Mouse (Mus musculus): ENCODE results near the gene Gm20696. TPM values are rescaled to one million over a fixed set of nuclear protein-coding genes. Genes with fewer than 3 reads are reported as not detected.

Gm20696 gene
- 10 to 100 TPM in 1 of 2 experiments, 1 to 10 TPM in 1; 6.3 to 11.9 TPM for total RNA-seq (2021)

DNA sequence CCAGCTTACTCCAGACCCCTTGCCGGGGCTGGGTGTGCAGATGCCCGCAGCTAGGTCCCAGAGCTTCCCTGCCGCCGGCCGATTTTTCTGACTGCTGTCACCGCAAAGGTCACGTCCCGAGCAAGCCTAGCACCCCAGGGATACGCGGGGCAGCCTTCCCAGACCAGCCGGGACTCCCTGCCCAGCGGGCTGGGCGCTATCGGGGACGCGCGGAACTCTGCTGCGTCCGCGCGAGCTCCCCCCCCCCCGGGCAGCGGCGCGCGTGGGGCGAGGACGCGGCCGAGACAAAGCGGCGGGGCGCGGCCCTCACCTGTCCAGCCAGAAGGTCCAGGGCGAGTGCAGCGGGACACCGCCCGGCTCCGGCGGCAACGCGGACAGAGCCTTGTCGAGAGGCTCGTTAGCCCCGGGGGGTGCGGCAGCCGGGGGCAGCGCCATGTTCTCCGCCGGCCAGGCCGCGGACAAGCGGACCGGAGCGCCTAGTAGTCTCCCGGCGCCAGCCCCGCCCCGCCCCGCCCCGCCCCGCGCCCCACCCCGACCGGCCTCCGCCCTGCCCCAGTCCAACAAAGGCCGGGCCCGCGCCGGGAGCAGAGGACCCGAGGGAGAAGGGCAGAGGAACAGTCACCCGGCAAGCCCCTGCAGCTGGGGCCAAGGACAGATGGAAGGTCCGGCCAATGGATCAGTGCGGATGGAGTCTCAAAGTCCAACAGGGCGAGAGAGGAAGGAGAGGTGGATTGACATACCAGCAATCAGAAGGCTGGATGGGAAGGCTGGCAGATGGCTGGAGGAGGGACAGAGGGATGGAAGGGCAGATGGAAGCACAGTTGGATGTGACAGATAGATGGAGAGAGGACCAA, at the start of gene Gm20696, which contains the start of gene Eif4e3:
TSS of gene Gm20696 (minus strand) at position 480 of the 854 bp plus-strand sequence.
TSS of gene Eif4e3 (minus strand) at position 454 of the 854 bp plus-strand sequence.
- intact Hi-C loops (cut with DNase I) = no loop called here
- peak; percentile 29 to 40 for DNase-seq (ENCODE audit: low spot score in 2 of 2)

GRCm38 (mm10) chr6:99715913-99716312, 49.3 kb upstream of the Gm20696 start:
- intact Hi-C loops (cut with DNase I) = no loop called here
- no peak for DNase-seq (ENCODE audit: low spot score in 2 of 2)

DNA sequence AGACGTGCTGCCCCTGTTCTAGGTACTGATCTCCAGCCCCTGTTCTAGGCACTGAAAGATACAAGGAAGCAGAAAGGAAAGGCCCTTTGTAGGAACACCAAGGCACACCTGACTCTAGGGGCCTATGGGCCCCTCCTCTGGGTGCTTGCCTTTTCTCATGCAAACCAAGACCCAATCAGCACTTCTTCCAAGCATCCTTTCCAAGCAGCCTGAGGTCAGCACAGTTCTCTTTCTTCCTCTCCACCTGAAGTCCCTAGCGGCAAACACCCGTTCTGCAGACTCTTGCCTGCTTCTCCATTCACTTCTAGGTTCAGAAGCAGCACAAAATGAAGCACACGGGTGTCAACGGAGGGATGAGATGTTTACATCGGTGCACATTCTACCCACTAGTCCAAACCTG, 48.6 kb upstream of the Gm20696 start:
- DNase-seq (ENCODE audit: low spot score in 2 of 2) = no peak
- intact Hi-C loops (cut with DNase I) = no loop called here

GRCm38 (mm10) chr6:99713256-99713655, 46.7 kb upstream of the Gm20696 start:
- intact Hi-C loops (cut with DNase I) = no loop called here
- no peak for DNase-seq (ENCODE audit: low spot score in 2 of 2)

DNA sequence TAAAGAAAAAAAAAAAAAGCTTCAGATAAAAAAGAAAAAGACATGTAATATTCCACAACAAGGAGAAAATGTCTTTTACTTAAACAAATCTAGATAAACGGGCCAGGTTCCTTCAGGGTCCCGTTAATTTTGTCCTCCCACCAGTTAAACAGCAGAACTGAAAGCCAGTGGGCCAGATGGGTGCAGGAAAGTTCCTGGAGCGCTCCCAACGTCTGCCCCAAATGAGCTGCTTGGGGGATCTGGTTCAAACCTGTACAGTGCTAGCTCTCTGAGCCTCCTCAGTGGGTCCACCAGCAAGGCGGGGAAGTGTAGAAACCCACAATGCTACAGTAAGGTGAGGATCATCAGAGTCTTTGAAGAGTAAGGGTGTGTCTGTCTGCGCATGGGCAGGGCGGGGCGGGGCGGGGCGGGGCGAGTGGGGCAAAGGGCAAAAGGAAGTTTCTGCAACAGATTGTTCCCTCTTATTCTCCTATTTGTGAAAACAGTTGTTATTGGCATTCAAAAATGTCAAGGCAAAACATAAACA, 45.0 kb upstream of the Gm20696 start:
- no peak for DNase-seq (ENCODE audit: low spot score in 2 of 2)
- intact Hi-C loops (cut with DNase I) = no loop called here

- intact Hi-C loops (cut with DNase I) = no loop called here
- DNase-seq (ENCODE audit: low spot score in 2 of 2) = no peak
Measured at GRCm38 (mm10) chr6:99700484-99700883, 33.9 kb upstream of the Gm20696 start.

- DNase-seq (ENCODE audit: low spot score in 2 of 2) = peak in 1 of 2 experiments; percentile 32
Measured at GRCm38 (mm10) chr6:99692916-99693841, 26.6 kb upstream of the Gm20696 start.

DNA sequence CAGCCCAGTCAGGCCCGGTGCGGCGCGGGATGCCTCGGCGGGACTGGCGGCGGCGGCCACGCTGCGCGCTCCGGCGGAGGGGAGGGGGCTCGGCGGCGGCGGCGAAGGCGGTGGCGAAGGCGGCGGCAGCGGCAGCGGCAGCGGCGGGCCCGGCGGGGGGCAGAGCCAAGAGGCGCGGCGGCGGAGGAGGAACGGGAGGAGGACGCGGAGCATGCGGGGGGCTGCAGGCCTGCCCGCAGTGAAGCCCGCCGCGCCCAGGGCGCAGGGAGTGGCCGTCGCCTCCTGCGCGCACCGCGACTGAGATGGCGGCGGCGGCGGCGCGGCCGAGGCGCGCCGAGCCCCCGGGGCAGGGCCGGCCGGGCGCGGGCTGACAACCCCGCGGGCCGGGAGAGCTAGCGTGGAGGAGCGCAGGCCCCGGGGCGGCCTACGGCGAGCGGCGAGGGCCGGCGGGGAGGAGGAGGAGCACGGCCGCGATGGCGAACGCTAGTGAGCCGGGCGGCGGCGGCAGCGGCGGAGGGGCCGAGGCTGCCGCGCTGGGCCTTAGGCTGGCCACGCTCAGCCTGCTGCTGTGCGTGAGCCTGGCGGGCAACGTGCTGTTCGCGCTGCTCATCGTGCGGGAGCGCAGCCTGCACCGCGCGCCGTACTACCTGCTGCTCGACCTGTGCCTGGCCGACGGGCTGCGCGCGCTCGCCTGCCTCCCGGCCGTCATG, 25.8 kb upstream of the Gm20696 start, which contains the start of gene Gpr27:
TSS of gene Gpr27 (plus strand) at position 474 of the 710 bp plus-strand sequence.
- intact Hi-C loops (cut with DNase I) = no loop called here
- DNase-seq (ENCODE audit: low spot score in 2 of 2) = peak; percentile 60 to 76

More at GRCm38 (mm10) chr6:99692916-99693841, 26.6 kb upstream of the Gm20696 start:
- intact Hi-C loops (cut with DNase I) = no loop called here

DNA sequence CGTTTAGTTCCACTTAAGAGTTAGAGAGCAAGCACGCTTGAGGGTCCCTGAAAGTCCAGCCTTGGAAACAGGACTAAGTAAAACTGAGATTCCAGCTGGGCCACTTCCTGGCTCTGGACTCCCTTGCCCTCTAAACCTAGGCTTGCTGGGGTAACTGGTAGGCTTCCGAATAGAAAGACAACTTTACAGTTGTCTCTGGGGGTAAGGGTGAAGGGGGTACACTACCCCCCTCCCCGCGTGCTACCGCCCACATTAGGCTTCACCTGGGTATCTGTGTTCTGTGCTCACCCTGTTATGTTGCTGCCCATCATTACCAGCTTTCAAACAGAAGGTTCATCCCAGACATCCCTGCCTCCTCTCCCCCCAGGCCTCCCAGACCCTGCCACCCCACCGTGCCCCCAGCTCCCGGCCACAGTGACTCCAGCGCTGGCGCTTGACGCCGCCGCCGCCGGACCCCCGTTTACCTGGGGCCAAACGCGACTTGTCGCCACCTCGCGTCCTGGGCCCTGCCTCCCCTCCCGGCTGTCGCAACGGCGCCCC, 25.1 kb upstream of the Gm20696 start:
- DNase-seq (ENCODE audit: low spot score in 2 of 2) = peak in 1 of 2 experiments; percentile 14
- intact Hi-C loops (cut with DNase I) = no loop called here

- intact Hi-C loops (cut with DNase I) = no loop called here
- no peak for DNase-seq (ENCODE audit: low spot score in 2 of 2)
Measured at GRCm38 (mm10) chr6:99688513-99688912, 21.9 kb upstream of the Gm20696 start.

DNA sequence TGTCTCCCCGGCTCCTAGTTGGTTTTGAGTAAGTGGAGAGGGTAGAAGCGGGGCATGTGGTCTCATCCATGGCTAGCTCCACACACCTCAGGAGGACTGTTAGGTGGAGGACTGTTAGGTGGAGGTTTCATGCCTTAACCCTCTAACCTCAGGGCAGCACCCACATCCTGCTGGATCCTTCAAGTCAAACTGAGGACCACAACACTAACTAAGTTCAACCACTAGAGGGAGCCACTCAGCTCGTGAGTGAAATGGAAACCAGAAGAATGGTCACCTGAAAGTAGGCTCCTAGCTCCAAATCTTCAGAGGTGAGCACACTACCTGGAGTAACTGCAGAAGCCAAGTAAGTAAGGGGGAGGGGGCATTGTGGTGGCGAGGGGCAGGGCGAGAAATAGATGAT, 18.3 kb upstream of the Gm20696 start:
- DNase-seq (ENCODE audit: low spot score in 2 of 2) = no peak
- intact Hi-C loops (cut with DNase I) = no loop called here

GRCm38 (mm10) chr6:99683974-99684373, 17.4 kb upstream of the Gm20696 start:
- DNase-seq (ENCODE audit: low spot score in 2 of 2) = no peak
- intact Hi-C loops (cut with DNase I) = no loop called here

DNA sequence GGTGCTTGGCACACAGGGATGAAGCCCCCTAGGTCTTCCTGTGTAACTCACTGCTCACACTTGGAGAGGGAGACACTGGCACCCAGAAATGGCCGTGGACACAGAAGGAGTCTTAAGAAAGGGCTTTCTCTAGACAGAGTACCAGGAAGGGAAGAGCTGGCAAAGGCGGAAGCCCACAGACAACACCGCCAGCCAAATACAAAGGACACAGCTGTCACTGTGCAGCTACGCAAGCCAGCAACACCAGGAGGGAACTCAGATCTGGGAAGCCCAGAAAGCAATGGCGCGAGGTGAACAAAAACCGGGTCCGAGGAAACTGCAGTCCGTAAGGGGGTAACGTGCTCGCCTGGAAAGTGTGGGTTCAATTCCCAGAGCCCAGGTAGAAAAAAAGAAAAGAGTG, 11.5 kb upstream of the Gm20696 start:
- intact Hi-C loops (cut with DNase I) = no loop called here
- DNase-seq (ENCODE audit: low spot score in 2 of 2) = no peak

DNA sequence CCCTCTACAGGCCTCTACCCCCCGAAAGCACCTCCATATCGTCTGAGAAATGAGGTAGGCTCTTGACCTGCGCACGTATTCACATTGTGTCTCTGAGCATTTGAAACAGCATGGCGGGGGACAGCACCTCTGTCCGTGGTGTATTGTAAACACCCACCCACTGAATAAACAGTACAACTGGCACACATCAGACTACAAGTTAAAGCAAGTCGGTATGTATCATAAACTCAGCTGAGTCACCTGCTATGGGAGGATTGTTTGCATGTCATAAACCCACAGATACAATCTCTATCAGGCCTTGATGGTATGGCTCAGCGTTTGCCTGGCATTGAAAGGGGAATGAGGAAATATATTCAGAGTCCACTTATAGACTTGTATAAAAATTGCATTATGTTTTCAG, 10.7 kb upstream of the Gm20696 start:
- no peak for DNase-seq (ENCODE audit: low spot score in 2 of 2)
- intact Hi-C loops (cut with DNase I) = no loop called here

GRCm38 (mm10) chr6:99674482-99674881, 7.9 kb upstream of the Gm20696 start:
- DNase-seq (ENCODE audit: low spot score in 2 of 2) = no peak
- intact Hi-C loops (cut with DNase I) = no loop called here

DNA sequence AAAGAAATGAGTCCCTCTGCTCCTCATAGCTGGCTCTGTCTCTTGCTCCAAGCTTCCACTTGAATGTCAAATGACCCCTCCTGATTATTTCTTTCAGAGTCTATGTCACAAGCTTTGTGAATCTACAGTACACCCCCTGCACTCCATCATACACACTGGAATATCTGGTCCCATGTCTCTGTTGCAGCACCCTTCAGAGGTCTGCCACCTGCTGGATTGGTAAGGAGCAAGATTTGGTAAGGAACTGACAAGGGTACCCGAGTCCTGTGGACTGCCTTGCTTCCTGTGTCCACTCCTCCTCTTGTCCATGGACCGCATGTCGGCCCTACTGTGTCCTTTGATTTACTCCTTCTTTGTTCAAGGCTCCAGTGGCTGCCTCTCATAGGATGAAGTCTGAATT, 5.2 kb upstream of the Gm20696 start:
- intact Hi-C loops (cut with DNase I) = no loop called here
- DNase-seq (ENCODE audit: low spot score in 2 of 2) = no peak

DNA sequence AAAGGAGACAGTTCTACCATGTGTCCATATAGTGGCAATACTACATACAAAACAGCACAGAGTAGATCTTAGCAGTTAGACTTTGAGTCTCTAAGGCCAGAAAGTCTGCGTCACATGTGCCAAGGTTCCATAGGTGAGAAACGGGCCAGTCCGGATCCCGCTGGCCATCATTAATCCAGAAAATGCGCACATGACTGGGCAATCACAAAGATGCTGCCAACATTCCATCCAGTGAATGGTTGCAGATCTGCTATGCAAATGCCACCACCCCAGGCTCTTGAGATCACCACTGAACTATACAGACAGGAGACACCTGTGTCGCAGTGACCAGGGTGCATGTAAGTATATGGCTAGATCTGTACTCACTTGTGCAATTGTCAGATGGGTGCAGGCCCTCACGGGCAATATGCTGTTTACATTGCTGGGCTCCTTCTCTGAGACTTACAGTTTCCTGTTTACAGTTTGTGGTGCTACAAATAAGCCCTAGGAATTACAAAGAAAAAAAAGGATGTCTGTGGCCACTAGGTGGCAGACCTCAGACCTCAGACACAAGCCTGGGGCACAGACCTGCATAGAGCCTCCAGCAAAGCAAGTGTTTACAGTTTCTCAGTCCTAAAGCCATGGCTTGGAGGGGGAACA, 4.0 kb upstream of the Gm20696 start:
- DNase-seq (ENCODE audit: low spot score in 2 of 2) = peak in 1 of 2 experiments; percentile 55
- intact Hi-C loops (cut with DNase I) = no loop called here

DNA sequence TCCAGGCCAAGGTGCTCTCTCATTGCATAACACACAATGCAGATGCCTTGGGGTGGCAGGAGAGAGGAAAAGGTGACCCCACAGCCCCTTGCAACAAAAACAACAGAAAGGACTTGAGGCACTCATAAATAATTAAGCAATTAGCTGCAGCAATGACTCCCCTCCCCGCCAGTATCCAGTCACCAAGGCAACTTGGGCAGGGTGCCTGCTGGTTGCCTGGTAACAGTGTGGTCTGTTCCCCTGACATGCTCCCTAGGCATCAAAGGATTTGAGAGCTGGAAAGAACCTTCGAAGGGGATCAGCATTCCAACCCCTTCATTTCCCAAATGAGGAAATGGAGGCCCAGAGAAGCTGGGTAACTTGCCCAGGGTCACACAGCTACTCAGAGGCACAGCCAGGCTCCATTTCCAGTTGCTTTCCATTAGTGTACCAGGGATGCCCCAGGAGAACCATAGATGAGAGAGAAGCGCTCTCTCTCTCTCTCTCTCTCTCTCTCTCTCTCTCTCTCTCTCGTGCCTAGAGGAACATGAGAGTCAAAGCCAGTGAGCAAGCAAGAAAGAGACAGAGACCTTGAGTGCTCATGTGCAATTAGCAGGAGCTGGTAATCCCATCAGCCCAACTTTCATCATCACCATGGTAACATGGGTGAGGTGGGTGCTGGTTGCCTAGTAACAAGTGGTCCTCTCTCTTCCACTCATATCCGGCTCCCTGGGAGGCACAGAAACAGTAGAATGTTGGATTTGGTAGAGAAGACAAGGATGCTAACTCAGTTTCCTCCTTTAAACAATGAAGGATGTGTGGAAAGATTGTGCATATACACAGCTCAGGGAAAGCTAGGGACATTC, 3.1 kb upstream of the Gm20696 start:
- intact Hi-C loops (cut with DNase I) = no loop called here
- DNase-seq (ENCODE audit: low spot score in 2 of 2) = peak; percentile 68 to 71

Data from left cerebral cortex, postnatal 36 days (tissue).